Mouse (Mus musculus) stomach, postnatal 0 days (tissue): ENCODE measurements at regions not wholly inside any gene's neighbourhood (a gene's known extent, or its start where the extent isn't known, plus 50 kb on each side); places are given as distances from the start of the nearest gene placed in this dataset.

ENCODE experiments used
- ATAC-seq: fragments of 200-750 bp; cut with Nextera tagmentation; 2 replicates; pipeline ENCODE4 v1.8.0; 2017; ENCODE audit not compliant: low FRiP score, low TSS enrichment
- DNase-seq: peaks from one replicate; pipeline ENCODE4 v3.0.0-alpha.2; 2016; ENCODE audit warnings: low spot score
- H3K27ac ChIP-seq: fragments of 300-500 bp; sonication (generic); replicated peaks from 2 replicates; pipeline ENCODE4 v1.5.1; 2014; ENCODE audit warnings: mild to moderate bottlenecking, control low read depth
- H3K27me3 ChIP-seq: fragments of 300-500 bp; sonication (generic); 2 replicates; pipeline ENCODE4 v1.6.1; 2014; ENCODE audit warnings: low read length; ENCODE audit not compliant: control insufficient read depth, insufficient read depth
- H3K36me3 ChIP-seq: fragments of 300-500 bp; sonication (generic); 2 replicates; pipeline ENCODE4 v1.6.1; 2014; ENCODE audit warnings: low read length, mixed read lengths; ENCODE audit not compliant: control insufficient read depth, insufficient read depth
- H3K4me1 ChIP-seq: fragments of 300-500 bp; sonication (generic); replicated peaks from 2 replicates; pipeline ENCODE4 v1.6.1; 2014; ENCODE audit warnings: antibody characterized with exemption; ENCODE audit not compliant: control insufficient read depth, insufficient read depth
- H3K4me2 ChIP-seq: fragments of 300-500 bp; sonication (generic); replicated peaks from 2 replicates; pipeline ENCODE4 v1.6.1; 2014; ENCODE audit warnings: low read depth, mild to moderate bottlenecking, control low read depth, moderate library complexity
- H3K4me3 ChIP-seq: fragments of 300-500 bp; sonication (generic); 2 replicates; pipeline ENCODE4 v1.5.1; 2014; ENCODE audit warnings: low read depth, low read length, control low read depth
- H3K9ac ChIP-seq: fragments of 300-500 bp; sonication (generic); 2 replicates; pipeline ENCODE4 v1.6.1; 2014; ENCODE audit warnings: mild to moderate bottlenecking, low read length, control low read depth, mixed read lengths
- H3K9me3 ChIP-seq: fragments of 300-500 bp; sonication (generic); 2 replicates; pipeline ENCODE4 v1.6.1; 2016; ENCODE audit warnings: low read length; ENCODE audit not compliant: control insufficient read depth
- CTCF ChIP-seq: IDR thresholded peaks from 2 replicates; pipeline ENCODE4 v1.5.1; 2016; ENCODE audit warnings: antibody characterized with exemption, low read depth, mild to moderate bottlenecking, moderate library complexity
- EP300 ChIP-seq: optimal IDR thresholded peaks from 2 replicates; pipeline ENCODE3; 2016; ENCODE audit warnings: antibody characterized with exemption
- WGBS: fragments of 180-500 bp; shearing (Covaris S2); extraction: QIAGEN DNeasy Blood & Tissue Kit; methylation state at CpG from one replicate; pipeline ENCODE4 v1.1.7; 2014; 5-methylcytosine and 5-hydroxymethylcytosine counted together

GRCm38 (mm10) chr9:49950321-49950720, 151.6 kb upstream of the Ncam1 start:
- TF ChIP-seq EP300 (no peak), CTCF (no peak)
- H3K27me3 ChIP-seq: no peaks in the 10 kb centered on the region
- no peak overlapping the region for H3K27ac ChIP-seq
- H3K9me3 ChIP-seq: no peaks in the 10 kb centered on the region
- DNase-seq (no peak), ATAC-seq (no peak)
- no peaks in the 10 kb centered on the region for H3K4me1 ChIP-seq
- WGBS: 65% methylated on average over 5 of the region's 5 CpGs
- no peak overlapping the region for H3K9ac ChIP-seq
- no peak overlapping the region for H3K4me2 ChIP-seq
- H3K36me3 ChIP-seq: no peaks in the 10 kb centered on the region
- no peak overlapping the region for H3K4me3 ChIP-seq

DNA sequence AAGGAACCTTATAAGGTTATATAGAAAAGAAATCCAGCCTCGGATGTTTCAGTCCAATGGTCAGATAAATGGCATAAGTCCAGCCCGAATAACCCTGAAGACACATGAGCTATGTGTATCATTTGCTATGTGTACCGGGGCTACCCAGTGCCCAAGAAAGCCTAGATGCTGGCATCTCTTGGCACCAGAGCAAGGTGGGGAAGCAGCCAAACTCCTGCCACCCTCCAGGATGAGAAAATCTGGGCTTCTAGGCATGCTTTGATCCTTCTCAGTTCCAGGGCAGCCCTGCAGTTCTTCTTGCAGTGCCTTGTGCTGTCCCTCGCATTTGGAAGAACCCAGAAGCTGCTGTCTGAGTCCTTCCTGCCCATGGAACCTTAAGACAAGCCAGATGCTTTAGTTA, 149.8 kb upstream of the Ncam1 start:
- H3K4me1 ChIP-seq: no peaks in the 10 kb centered on the region
- H3K27ac ChIP-seq: no peak overlapping the region
- no peak overlapping the region for H3K4me3 ChIP-seq
- no peak for TF ChIP-seq EP300
- TF ChIP-seq CTCF: no peak
- no peaks in the 10 kb centered on the region for H3K27me3 ChIP-seq
- H3K36me3 ChIP-seq: no peaks in the 10 kb centered on the region
- H3K9ac ChIP-seq: no peak overlapping the region
- no peak for DNase-seq
- H3K4me2 ChIP-seq: no peak overlapping the region
- no peak for ATAC-seq
- 71% methylated on average over 4 of the region's 4 CpGs for WGBS
- no peaks in the 10 kb centered on the region for H3K9me3 ChIP-seq

GRCm38 (mm10) chr9:49946857-49947256, 148.1 kb upstream of the Ncam1 start:
- Histone ChIP-seq H3K4me1 (no peaks in the 10 kb centered on the region), H3K36me3 (no peaks in the 10 kb centered on the region), H3K4me3 (no peak overlapping the region), H3K9me3 (no peaks in the 10 kb centered on the region), H3K27ac (no peak overlapping the region), H3K27me3 (no peaks in the 10 kb centered on the region), H3K4me2 (no peak overlapping the region), H3K9ac (no peak overlapping the region)
- 66% methylated on average over 2 of the region's 2 CpGs for WGBS
- no peak for ATAC-seq
- no peak for DNase-seq
- TF ChIP-seq CTCF: peak; percentile 40
- no peak for TF ChIP-seq EP300

DNA sequence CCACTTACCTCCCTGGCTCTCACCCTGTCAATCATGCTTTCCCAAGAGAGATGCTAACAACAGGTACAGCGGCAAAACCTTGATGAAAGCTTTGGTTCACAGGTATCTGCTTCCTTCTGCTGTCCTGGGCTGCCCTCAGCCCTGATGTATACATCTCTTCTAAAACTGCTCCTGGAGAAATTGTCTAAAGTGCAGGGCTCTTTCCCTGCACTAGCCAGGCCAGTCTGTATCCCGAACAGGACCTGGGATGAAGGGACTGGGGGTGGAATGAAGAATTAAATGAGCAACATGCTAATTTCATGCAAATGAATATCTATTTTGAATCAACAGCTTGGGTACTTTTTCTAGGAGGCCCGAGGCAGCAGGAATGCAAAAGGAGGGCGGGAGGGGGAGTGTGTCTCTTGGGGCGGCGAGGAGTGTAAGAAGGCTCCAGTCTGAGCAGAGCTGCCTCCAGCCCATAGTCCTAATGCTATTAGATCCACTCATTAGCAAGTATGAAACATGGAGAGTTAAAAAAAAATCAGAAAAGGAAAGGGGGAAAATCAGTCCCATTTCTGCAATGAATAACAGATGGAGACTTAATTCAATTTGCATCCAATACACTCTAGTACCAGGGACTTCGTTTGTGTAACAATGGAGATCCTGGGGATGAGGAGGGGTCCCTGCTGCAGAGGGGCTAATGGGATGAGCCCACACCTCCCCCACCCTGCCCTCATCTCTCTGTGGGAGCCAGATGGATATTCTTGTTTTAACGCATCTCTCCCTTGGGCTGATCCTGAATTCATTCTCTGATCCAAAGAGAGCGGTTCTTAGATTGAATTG, 137.0 kb upstream of the Ncam1 start:
- Histone ChIP-seq H3K27ac (no peak overlapping the region), H3K9ac (no peak overlapping the region), H3K9me3 (no peaks in the 10 kb centered on the region), H3K27me3 (no peaks in the 10 kb centered on the region), H3K4me3 (no peak overlapping the region), H3K36me3 (no peaks in the 10 kb centered on the region), H3K4me2 (no peak overlapping the region), H3K4me1 (no peaks in the 10 kb centered on the region)
- DNase-seq (no peak), ATAC-seq (no peak)
- 45% methylated on average over 9 of the region's 9 CpGs for WGBS
- no peak for TF ChIP-seq CTCF
- TF ChIP-seq EP300: no peak

DNA sequence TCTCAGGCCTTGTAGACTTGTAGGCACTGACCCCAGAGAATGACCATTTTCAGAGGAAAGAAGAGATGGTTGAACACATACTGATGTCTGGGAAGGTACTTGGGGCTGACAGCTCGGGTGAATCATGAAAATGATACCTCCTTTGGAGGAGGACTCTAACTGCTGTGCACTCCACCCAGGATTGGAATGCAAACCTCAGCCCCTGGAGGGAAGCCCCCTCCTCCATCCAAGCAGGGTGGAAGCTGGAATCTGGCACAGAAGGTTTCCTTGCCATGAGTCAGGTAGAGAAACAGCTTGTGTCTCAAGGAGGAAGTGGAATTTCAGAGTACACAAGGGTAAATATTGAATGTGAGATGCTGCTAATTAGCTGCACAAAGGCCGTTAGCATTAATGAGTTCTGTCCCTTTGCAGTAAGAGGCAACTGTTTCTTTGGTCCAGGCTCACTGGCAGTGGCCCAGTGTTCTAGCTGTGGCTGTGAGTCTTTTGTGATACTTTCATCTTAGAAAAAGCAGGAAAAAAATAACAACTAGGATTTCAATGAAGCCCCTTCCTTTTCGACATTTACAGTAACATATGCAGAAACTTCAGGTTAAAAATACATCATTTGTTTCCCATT, 129.4 kb upstream of the Ncam1 start:
- Histone ChIP-seq H3K4me3 (no peak overlapping the region), H3K27ac (no peak overlapping the region), H3K4me2 (no peak overlapping the region), H3K4me1 (no peaks in the 10 kb centered on the region), H3K27me3 (no peaks in the 10 kb centered on the region), H3K9ac (no peak overlapping the region), H3K36me3 (no peaks in the 10 kb centered on the region), H3K9me3 (no peaks in the 10 kb centered on the region)
- TF ChIP-seq EP300 (no peak), CTCF (no peak)
- no peak for ATAC-seq
- no peak for DNase-seq
- 58% methylated on average over 3 of the region's 3 CpGs for WGBS

- H3K4me2 ChIP-seq: no peak overlapping the region
- ATAC-seq (no peak), DNase-seq (no peak)
- 63% methylated on average over 1 of the region's 1 CpGs for WGBS
- H3K9ac ChIP-seq: no peak overlapping the region
- H3K4me3 ChIP-seq: no peak overlapping the region
- no peak for TF ChIP-seq CTCF
- TF ChIP-seq EP300: no peak
- H3K9me3 ChIP-seq: no peaks in the 10 kb centered on the region
- no peak overlapping the region for H3K27ac ChIP-seq
- H3K4me1 ChIP-seq: no peaks in the 10 kb centered on the region
- H3K36me3 ChIP-seq: no peaks in the 10 kb centered on the region
- H3K27me3 ChIP-seq: no peaks in the 10 kb centered on the region
These were observed 128.6 kb upstream of the Ncam1 start for GRCm38 (mm10) chr9:49927281-49927680.
